Mouse (Mus musculus) retina, embryonic 14.5 days (tissue): Measurements from ENCODE around the gene Scrn3.
A peak's percentile ranks its signal among the peaks of the same experiment; 100 is the strongest.

Experiments used
- DNase-seq: peaks from one replicate; pipeline ENCODE4 v3.0.0-alpha.2; 2015; ENCODE audit warnings: low spot score

Scrn3 gene

GRCm38 (mm10) chr2:73317426-73317825, 5.0 kb downstream of the Scrn3 start:
- DNase-seq: no peak

GRCm38 (mm10) chr2:73319218-73319617, 6.8 kb downstream of the Scrn3 start:
- no peak for DNase-seq

- peak; percentile 7 for DNase-seq
Observed at GRCm38 (mm10) chr2:73322991-73323390, 10.6 kb downstream of the Scrn3 start.

GRCm38 (mm10) chr2:73325871-73326270, 13.5 kb downstream of the Scrn3 start:
- DNase-seq: no peak

- DNase-seq: no peak
Observed at GRCm38 (mm10) chr2:73335949-73336348, 23.5 kb downstream of the Scrn3 start.

GRCm38 (mm10) chr2:73338415-73338814, 26.0 kb downstream of the Scrn3 start:
- no peak for DNase-seq

GRCm38 (mm10) chr2:73343701-73344100, 31.3 kb downstream of the Scrn3 start:
- DNase-seq: no peak

GRCm38 (mm10) chr2:73345204-73345603, 32.8 kb downstream of the Scrn3 start:
- no peak for DNase-seq

- DNase-seq: peak; percentile 24
Observed at GRCm38 (mm10) chr2:73346345-73347086, 34.1 kb downstream of the Scrn3 start.

- DNase-seq: no peak
Observed at GRCm38 (mm10) chr2:73347136-73347535, 34.7 kb downstream of the Scrn3 start.

- peak; percentile 15 for DNase-seq
Observed at GRCm38 (mm10) chr2:73347766-73348165, 35.4 kb downstream of the Scrn3 start.

GRCm38 (mm10) chr2:73348221-73348620, 35.8 kb downstream of the Scrn3 start:
- DNase-seq: no peak

GRCm38 (mm10) chr2:73351496-73351895, 39.1 kb downstream of the Scrn3 start:
- DNase-seq: peak; percentile 26

- no peak for DNase-seq
Observed at GRCm38 (mm10) chr2:73351927-73352374, 39.5 kb downstream of the Scrn3 start.

- no peak for DNase-seq
Observed at GRCm38 (mm10) chr2:73357004-73357403, 44.6 kb downstream of the Scrn3 start.

GRCm38 (mm10) chr2:73359941-73360340, 47.5 kb downstream of the Scrn3 start:
- no peak for DNase-seq

GRCm38 (mm10) chr2:73360536-73360935, 48.1 kb downstream of the Scrn3 start:
- DNase-seq: no peak

- DNase-seq: no peak
Observed at GRCm38 (mm10) chr2:73363448-73363847, 51.0 kb downstream of the Scrn3 start.

GRCm38 (mm10) chr2:73371530-73372335, 59.3 kb downstream of the Scrn3 start:
- DNase-seq: no peak

GRCm38 (mm10) chr2:73378326-73378725, 65.9 kb downstream of the Scrn3 start:
- DNase-seq: no peak

- no peak for DNase-seq
Observed at GRCm38 (mm10) chr2:73379656-73380055, 67.3 kb downstream of the Scrn3 start.

- no peak for DNase-seq
Observed at GRCm38 (mm10) chr2:73380298-73380975, 68.0 kb downstream of the Scrn3 start.

GRCm38 (mm10) chr2:73385172-73385571, 72.8 kb downstream of the Scrn3 start:
- DNase-seq: no peak
